Comparison of ENCODE assay signal across 9 mouse cellular contexts in genomic region chr17:80899513-80900199, GRCm38 (mm10). TPM values are rescaled to one million over a fixed set of nuclear protein-coding genes. Genes with fewer than 3 reads are reported as not detected.
A peak's percentile ranks its signal among the peaks of the same experiment; 100 is the strongest.
DNase-seq lines count a peak whose midpoint lies in the region; ATAC-seq and TF ChIP-seq lines count a peak whose summit lies in the region.
"Had no signal": no experiment of that assay in that cellular context is flagged by ENCODE, and none has a peak within 500 bp of the region (broad histone marks: within the 10 kb centered on the region; RNA-seq: fewer than 3 reads in every experiment).

No protein-coding gene starts in this region.

- no peaks in the 10 kb centered on the region for H3K27me3 ChIP-seq in forebrain, embryonic 16.5 days (replicated peaks; ENCODE audit: control insufficient read depth, insufficient read depth, low read length)
- no peaks in the 10 kb centered on the region for H3K27me3 ChIP-seq in kidney, adult 2 months (replicated peaks; ENCODE audit: control insufficient read depth, insufficient read depth, low read length)
- H3K27me3 ChIP-seq: limb, embryonic 15.5 days had no signal

- no peak for TF ChIP-seq POLR2A in kidney, adult 2 months (IDR thresholded peaks at IDR 0.05; ENCODE audit: low read depth, low read length)

- H3K4me2 ChIP-seq in forebrain, embryonic 16.5 days (ENCODE audit: low read length): peak overlapping the region; percentile 27
- H3K4me2 ChIP-seq: limb, embryonic 15.5 days had no signal

- peak; percentile 66 for ATAC-seq in forebrain, embryonic 16.5 days
- ATAC-seq in monocyte, adult 5-6 weeks (replicated peaks; ENCODE audit: insufficient number of reproducible peaks, low FRiP score, low TSS enrichment, poor library complexity, severe bottlenecking): no peak

- peak overlapping the region; percentile 64 for H3K27ac ChIP-seq in forebrain, embryonic 16.5 days (ENCODE audit: low read length)
- peak overlapping the region; percentile 47; the same call in 1 of the 2 replicates for H3K27ac ChIP-seq in kidney, adult 2 months (ENCODE audit: insufficient read depth, low read depth, low read length)
- H3K27ac ChIP-seq: limb, embryonic 15.5 days had no signal

- 26% methylated on average over 9 of the region's 9 CpGs for WGBS in forebrain, embryonic 16.5 days
- 32% methylated on average over 9 of the region's 9 CpGs for WGBS in kidney, adult 2 months

- peak; percentile 57 for DNase-seq in ovary, postnatal 14 days (ENCODE audit: low spot score)
- no peak for DNase-seq in ovary, postnatal 36 days (ENCODE audit: low spot score)
- peak; percentile 85 for DNase-seq in kidney, adult 2 months
- DNase-seq in mesoderm, embryonic 11.5 days (ENCODE audit: low read depth, low spot score): peak; percentile 48
- DNase-seq in thymus, postnatal 14 days: no peak
- no peak for DNase-seq in thymus, postnatal 0 days (ENCODE audit: low spot score)

- no peaks in the 10 kb centered on the region for H3K9me3 ChIP-seq in forebrain, embryonic 16.5 days (ENCODE audit: control insufficient read depth, low read length)
- H3K9me3 ChIP-seq: limb, embryonic 15.5 days had no signal

- no peaks in the 10 kb centered on the region for H3K36me3 ChIP-seq in forebrain, embryonic 16.5 days (ENCODE audit: control insufficient read depth, insufficient read depth)
- no peaks in the 10 kb centered on the region for H3K36me3 ChIP-seq in kidney, adult 2 months (ENCODE audit: control insufficient read depth, insufficient read depth, low read length)
- H3K36me3 ChIP-seq: limb, embryonic 15.5 days had no signal

- no peak overlapping the region for H3K4me3 ChIP-seq in forebrain, embryonic 16.5 days (replicated peaks; ENCODE audit: low read length)
- no peak overlapping the region for H3K4me3 ChIP-seq in kidney, adult 2 months (ENCODE audit: insufficient read depth, low read depth, low read length)
- H3K4me3 ChIP-seq: limb, embryonic 15.5 days had no signal

- no peak overlapping the region for H3K9ac ChIP-seq in forebrain, embryonic 16.5 days (replicated peaks; ENCODE audit: low read depth, low read length)
- H3K9ac ChIP-seq: limb, embryonic 15.5 days had no signal

- TF ChIP-seq CTCF in kidney, adult 2 months (conservative IDR thresholded peaks at IDR 0.05; ENCODE audit: insufficient read depth, insufficient read length, low read depth, low read length): no peak

- peaks cover 27% of the 10 kb centered on the region for H3K4me1 ChIP-seq in forebrain, embryonic 16.5 days (replicated peaks; ENCODE audit: control insufficient read depth, insufficient read depth, low read length)
- peaks cover 13% of the 10 kb centered on the region for H3K4me1 ChIP-seq in kidney, adult 2 months (ENCODE audit: control insufficient read depth, insufficient read depth, low read length)

RNA-seq across cellular contexts. Expression of gene Tmem178, which starts 44.8 kb away (rescaled TPM):
- 36.3 and 41.4 TPM in 2 replicates for polyA plus RNA-seq in forebrain, embryonic 16.5 days (2015; fragmentation: Nextera tagmentation; extraction: Ambion mirVana)
- polyA plus RNA-seq in kidney, adult 2 months (2012; rRNA removed): 19.9 and 25.9 TPM in 2 replicates
- total RNA-seq in monocyte, adult 5-6 weeks (2017): not detected in 3 replicates
- 0.12 and 0.29 TPM in 2 replicates for polyA plus RNA-seq in thymus, postnatal 0 days (2015; fragmentation: Nextera tagmentation; extraction: Ambion mirVana)

Comparison
In these comparisons a context has a peak if more than half of its experiments do, and no peak if none do; other contexts are left out.
1. DNase-seq: peak in ovary, postnatal 14 days (single experiment), kidney, adult 2 months (single experiment) and mesoderm, embryonic 11.5 days (single experiment); none in ovary, postnatal 36 days (single experiment), thymus, postnatal 14 days (single experiment) and thymus, postnatal 0 days (single experiment).
2. RNA of gene Tmem178, which starts 44.8 kb away (polyA plus RNA-seq): 36.3 to 41.4 TPM in forebrain, embryonic 16.5 days and 19.9 to 25.9 TPM in kidney, adult 2 months; 0.12 to 0.29 TPM in thymus, postnatal 0 days; every median in the first group is over 10 times any median in the second.